Mouse (Mus musculus) lung, postnatal 36 days (tissue): ENCODE measurements at regions not wholly inside any gene's neighbourhood (a gene's known extent, or its start where the extent isn't known, plus 50 kb on each side); places are given as distances from the start of the nearest gene placed in this dataset.
"Not testable (repeated sequence)": the region's sequence is repeated elsewhere in the genome, so short reads cannot be mapped to it uniquely, and the experiment has no call there.

ENCODE experiments used
- DNase-seq: peaks from one replicate; pipeline ENCODE4 v3.0.0; 2022; ENCODE audit warnings: mixed read lengths

DNA sequence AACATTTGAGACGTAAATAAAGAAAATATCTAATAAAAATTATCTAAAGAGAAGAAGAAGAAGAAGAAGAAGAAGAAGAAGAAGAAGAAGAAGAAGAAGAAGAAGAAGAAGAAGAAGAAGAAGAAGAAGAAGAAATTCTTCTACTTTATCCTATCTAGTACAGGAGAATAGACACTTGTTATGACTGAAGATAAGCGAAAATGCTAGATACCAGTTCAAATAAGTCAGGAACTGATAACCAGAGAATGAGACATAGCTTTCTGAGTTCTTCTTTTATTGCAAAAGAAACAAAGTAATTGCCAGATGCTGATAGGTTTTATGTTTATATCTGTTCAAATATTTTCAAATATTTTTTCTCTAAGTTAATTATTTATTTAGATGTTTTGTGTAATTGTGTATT, 2144.1 kb upstream of the Pcdh17 start:
- no peak for DNase-seq

DNA sequence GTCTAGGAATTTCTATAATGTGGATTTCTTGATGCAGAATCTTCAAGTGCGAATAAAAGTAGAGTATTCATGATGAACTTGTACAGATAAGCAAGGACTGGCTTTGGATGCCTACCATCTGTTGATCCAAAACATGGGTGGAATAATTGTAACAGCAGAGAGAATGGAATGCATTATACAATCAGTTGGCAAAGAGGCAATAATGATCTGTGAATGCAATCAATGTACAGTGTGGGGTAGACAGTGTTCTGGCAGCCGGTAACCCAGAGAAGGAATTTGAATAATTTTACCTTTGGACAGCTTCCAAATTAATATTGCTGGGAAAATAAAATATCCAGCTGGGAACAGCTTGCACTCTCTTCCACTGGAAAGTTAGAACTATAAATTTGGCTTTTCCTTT, 2129.9 kb upstream of the Pcdh17 start:
- DNase-seq, result peak; percentile 42

DNA sequence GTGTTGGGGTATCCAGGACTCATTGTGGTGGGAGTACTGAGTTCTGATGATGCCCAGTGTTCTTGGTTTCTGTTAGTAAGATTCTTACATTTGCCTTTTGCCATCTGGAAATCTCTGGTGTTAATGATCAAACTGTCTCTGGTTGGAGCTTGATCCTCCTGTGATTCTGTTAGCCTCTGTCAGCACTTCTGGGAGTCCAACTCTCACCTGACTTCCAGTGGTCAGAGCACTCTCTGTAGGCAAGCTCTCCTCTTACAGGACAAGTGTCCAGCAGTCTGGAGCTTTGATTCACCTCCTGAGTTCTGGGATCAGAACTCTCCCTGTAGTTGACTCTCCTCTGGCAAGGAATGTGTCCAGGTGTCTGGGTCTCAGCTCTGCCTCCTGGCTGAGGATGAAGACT, 2108.5 kb upstream of the Pcdh17 start:
- DNase-seq, result not testable (repeated sequence)
